Mouse (Mus musculus): ENCODE results near the gene Ttn. TPM values are rescaled to one million over a fixed set of nuclear protein-coding genes. Genes with fewer than 3 reads are reported as not detected.

Ttn gene
- polyA plus RNA-seq, 1 experiment, result 24.2 TPM

DNA sequence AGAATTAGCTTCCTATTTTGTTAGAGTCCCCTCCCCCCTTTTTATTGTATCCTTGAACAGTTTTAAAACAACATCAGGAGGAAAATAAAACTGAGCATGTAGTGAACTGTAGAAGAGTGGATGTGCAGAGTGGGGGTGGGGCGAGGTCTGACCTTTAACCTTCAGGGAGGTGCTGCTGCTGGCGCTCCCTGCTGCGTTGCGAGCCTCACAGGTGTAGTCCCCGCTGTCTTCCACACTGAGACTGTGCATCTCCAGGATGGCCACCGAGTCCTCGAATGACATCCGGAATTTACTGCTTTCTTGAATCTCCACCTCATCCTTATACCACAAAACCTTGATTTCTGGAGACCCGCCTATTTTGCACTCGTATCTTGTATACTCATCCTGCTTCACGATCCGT, 100.9 kb downstream of the Ttn start:
- no peak overlapping the region for H3K4me3 ChIP-seq
- no peak overlapping the region for H3ac ChIP-seq (ENCODE audit: control insufficient read depth, insufficient read length)
- TF ChIP-seq MYOG (IDR thresholded peaks at IDR 0.05; ENCODE audit: control insufficient read depth in 1 of 3, insufficient read depth in 1 of 3, insufficient read length in 2 of 3, low read depth in 2 of 3) (no peak), POLR2A (IDR thresholded peaks at IDR 0.05; ENCODE audit: insufficient read length, low read depth) (peak; percentile 40)
- peaks cover 59% of the 10 kb centered on the region for H3K36me3 ChIP-seq (ENCODE audit: control insufficient read depth, insufficient read depth)
- H3K27me3 ChIP-seq (ENCODE audit: control insufficient read depth, insufficient read depth, insufficient read length), result no peaks in the 10 kb centered on the region
- H3K4me2 ChIP-seq (ENCODE audit: low read depth), result no peak overlapping the region
- no peaks in the 10 kb centered on the region for H3K79me2 ChIP-seq (ENCODE audit: control insufficient read depth, insufficient read depth)

DNA sequence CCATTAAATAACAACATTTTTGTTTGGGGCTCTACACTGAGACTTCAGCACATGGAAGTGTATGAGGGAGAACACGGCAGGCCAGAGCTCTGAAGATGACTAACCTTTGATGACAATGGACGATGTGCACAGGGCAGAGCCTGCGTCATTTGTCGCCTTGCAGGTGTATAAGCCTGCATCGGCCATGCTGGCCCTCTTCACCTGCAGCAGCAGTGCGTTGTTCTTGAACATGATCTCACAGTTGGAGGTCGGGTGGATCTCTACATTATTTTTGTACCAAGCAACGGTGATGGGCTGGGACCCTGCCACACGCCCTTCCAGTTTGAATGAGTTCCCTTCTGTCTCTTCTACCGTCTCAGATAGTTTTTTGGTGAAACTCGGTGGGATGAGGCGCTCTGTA, 106.8 kb downstream of the Ttn start:
- Histone ChIP-seq H3K36me3 (ENCODE audit: control insufficient read depth, insufficient read depth) (peaks cover 70% of the 10 kb centered on the region), H3ac (ENCODE audit: control insufficient read depth, insufficient read length) (no peak overlapping the region), H3K79me2 (ENCODE audit: control insufficient read depth, insufficient read depth) (no peaks in the 10 kb centered on the region), H3K27me3 (ENCODE audit: control insufficient read depth, insufficient read depth, insufficient read length) (no peaks in the 10 kb centered on the region), H3K4me3 (no peak overlapping the region), H3K4me2 (ENCODE audit: low read depth) (no peak overlapping the region)
- TF ChIP-seq POLR2AphosphoS2 (IDR thresholded peaks at IDR 0.05; ENCODE audit: insufficient read length, low read depth) (peak; percentile 79), POLR2A (IDR thresholded peaks at IDR 0.05; ENCODE audit: insufficient read length, low read depth) (peak; percentile 23), MYOG (IDR thresholded peaks at IDR 0.05; ENCODE audit: control insufficient read depth in 1 of 3, insufficient read depth in 1 of 3, insufficient read length in 2 of 3, low read depth in 2 of 3) (no peak)

DNA sequence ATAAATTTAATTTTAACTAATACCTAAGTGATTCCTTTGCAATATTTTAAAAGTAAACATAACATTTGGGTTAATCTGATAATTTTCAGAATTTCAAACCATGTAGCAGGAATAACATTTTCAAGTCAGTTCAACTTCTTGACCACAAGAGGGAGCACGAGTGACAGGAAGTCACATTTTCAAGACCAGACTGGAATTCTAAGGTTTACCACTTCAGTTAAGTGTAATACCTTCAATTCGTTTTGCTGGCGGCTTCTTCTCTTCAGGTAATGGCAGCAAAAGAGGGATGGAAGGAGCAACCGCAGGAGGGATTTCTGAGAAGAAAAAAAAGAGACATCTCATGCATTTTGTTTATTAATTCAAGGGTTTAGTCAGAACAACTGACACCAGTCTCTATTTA, 115.4 kb downstream of the Ttn start:
- TF ChIP-seq MYOG (IDR thresholded peaks at IDR 0.05; ENCODE audit: control insufficient read depth in 1 of 3, insufficient read depth in 1 of 3, insufficient read length in 2 of 3, low read depth in 2 of 3), result no peak
- TF ChIP-seq CEBPB (IDR thresholded peaks at IDR 0.05; ENCODE audit: insufficient read depth, poor library complexity, severe bottlenecking), result no peak
- TF ChIP-seq REST (IDR thresholded peaks at IDR 0.05; ENCODE audit: insufficient read depth, insufficient read length), result no peak
- TF ChIP-seq POLR2AphosphoS2 (IDR thresholded peaks at IDR 0.05; ENCODE audit: insufficient read length, low read depth), result no peak
- no peak for TF ChIP-seq TCF3 (IDR thresholded peaks at IDR 0.05; ENCODE audit: insufficient read length, low read depth)
- TF ChIP-seq SRF (IDR thresholded peaks at IDR 0.05; ENCODE audit: control insufficient read depth, insufficient read length, low read depth), result no peak
- TF ChIP-seq MAX (IDR thresholded peaks at IDR 0.05; ENCODE audit: low read depth), result no peak
- no peak for TF ChIP-seq TCF12 (IDR thresholded peaks at IDR 0.05; ENCODE audit: insufficient read depth, poor library complexity, severe bottlenecking)
- no peak for TF ChIP-seq E2F4 (IDR thresholded peaks at IDR 0.05; ENCODE audit: insufficient read depth)
- no peak for TF ChIP-seq MYOD1 (IDR thresholded peaks at IDR 0.05; ENCODE audit: control insufficient read depth in 1 of 3, insufficient read length in 2 of 3, low read depth in 2 of 3)
- Histone ChIP-seq H3K27me3 (ENCODE audit: control insufficient read depth, insufficient read depth, insufficient read length) (no peaks in the 10 kb centered on the region), H3ac (ENCODE audit: control insufficient read depth, insufficient read length) (no peak overlapping the region), H3K4me3 (no peak overlapping the region), H3K79me2 (ENCODE audit: control insufficient read depth, insufficient read depth) (no peaks in the 10 kb centered on the region), H3K4me2 (ENCODE audit: low read depth) (no peak overlapping the region), H3K36me3 (ENCODE audit: control insufficient read depth, insufficient read depth) (peaks cover 59% of the 10 kb centered on the region)

GRCm38 (mm10) chr2:76865497-76865896, 116.8 kb downstream of the Ttn start:
- no peak overlapping the region for H3K4me3 ChIP-seq
- H3K36me3 ChIP-seq (ENCODE audit: control insufficient read depth, insufficient read depth), result peaks cover 65% of the 10 kb centered on the region
- no peak overlapping the region for H3ac ChIP-seq (ENCODE audit: control insufficient read depth, insufficient read length)
- TF ChIP-seq POLR2AphosphoS2 (IDR thresholded peaks at IDR 0.05; ENCODE audit: insufficient read length, low read depth) (peak; percentile 69), MYOG (IDR thresholded peaks at IDR 0.05; ENCODE audit: control insufficient read depth in 1 of 3, insufficient read depth in 1 of 3, insufficient read length in 2 of 3, low read depth in 2 of 3) (no peak)
- no peak overlapping the region for H3K4me2 ChIP-seq (ENCODE audit: low read depth)
- no peaks in the 10 kb centered on the region for H3K79me2 ChIP-seq (ENCODE audit: control insufficient read depth, insufficient read depth)
- H3K27me3 ChIP-seq (ENCODE audit: control insufficient read depth, insufficient read depth, insufficient read length), result no peaks in the 10 kb centered on the region

DNA sequence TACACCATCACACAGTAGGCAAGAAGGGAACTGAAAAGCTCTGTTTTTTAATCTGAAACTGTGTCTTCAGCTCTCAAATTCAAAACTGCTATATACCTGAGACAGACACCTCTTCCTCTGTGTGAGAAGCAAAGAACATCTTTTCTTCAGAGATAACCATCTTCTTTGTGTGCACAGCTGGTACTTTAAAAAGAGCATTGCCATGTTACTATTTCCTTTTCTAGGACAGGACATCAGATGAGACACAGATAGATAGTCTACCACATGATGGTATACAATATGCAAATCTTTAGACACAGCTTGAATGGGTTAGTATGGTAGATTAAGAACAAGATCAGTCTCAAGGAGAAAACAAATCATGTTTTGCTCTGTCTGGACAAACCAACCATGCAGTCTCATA, 121.0 kb downstream of the Ttn start:
- no peaks in the 10 kb centered on the region for H3K79me2 ChIP-seq (ENCODE audit: control insufficient read depth, insufficient read depth)
- peaks cover 77% of the 10 kb centered on the region for H3K36me3 ChIP-seq (ENCODE audit: control insufficient read depth, insufficient read depth)
- H3K4me2 ChIP-seq (ENCODE audit: low read depth), result no peak overlapping the region
- H3ac ChIP-seq (ENCODE audit: control insufficient read depth, insufficient read length), result no peak overlapping the region
- H3K4me3 ChIP-seq, result no peak overlapping the region
- H3K27me3 ChIP-seq (ENCODE audit: control insufficient read depth, insufficient read depth, insufficient read length), result no peaks in the 10 kb centered on the region
- TF ChIP-seq REST (IDR thresholded peaks at IDR 0.05; ENCODE audit: insufficient read depth, insufficient read length), result no peak
- TF ChIP-seq SRF (IDR thresholded peaks at IDR 0.05; ENCODE audit: control insufficient read depth, insufficient read length, low read depth), result no peak
- TF ChIP-seq USF1 (IDR thresholded peaks at IDR 0.05; ENCODE audit: low read depth), result no peak
- TF ChIP-seq MYOG (IDR thresholded peaks at IDR 0.05; ENCODE audit: control insufficient read depth in 1 of 3, insufficient read depth in 1 of 3, insufficient read length in 2 of 3, low read depth in 2 of 3), result no peak
- TF ChIP-seq E2F4 (IDR thresholded peaks at IDR 0.05; ENCODE audit: insufficient read depth), result no peak

DNA sequence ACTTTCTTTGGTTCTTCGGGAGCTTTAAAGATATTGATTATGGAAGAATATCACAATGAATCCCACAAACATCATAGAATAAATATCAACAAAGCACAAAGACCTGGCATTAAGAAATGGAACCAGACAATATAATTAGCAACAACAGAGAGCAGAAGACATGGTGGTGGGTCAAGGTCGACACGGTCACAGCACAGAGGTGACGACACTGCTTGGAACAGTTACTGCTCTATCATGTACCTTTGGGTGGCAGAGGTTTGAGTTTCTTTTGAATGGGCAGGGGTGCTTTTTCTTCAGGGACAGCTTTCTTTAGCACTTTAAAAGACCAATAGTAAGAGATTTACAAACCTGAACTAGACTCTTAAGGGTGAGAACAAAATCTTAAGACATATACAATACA, 132.3 kb downstream of the Ttn start:
- TF ChIP-seq MAX (IDR thresholded peaks at IDR 0.05; ENCODE audit: low read depth) (no peak), TCF12 (IDR thresholded peaks at IDR 0.05; ENCODE audit: insufficient read depth, poor library complexity, severe bottlenecking) (no peak), TCF3 (IDR thresholded peaks at IDR 0.05; ENCODE audit: insufficient read length, low read depth) (no peak), POLR2AphosphoS2 (IDR thresholded peaks at IDR 0.05; ENCODE audit: insufficient read length, low read depth) (peak; percentile 47), USF1 (IDR thresholded peaks at IDR 0.05; ENCODE audit: low read depth) (no peak)
- Histone ChIP-seq H3ac (ENCODE audit: control insufficient read depth, insufficient read length) (no peak overlapping the region), H3K4me3 (no peak overlapping the region), H3K79me2 (ENCODE audit: control insufficient read depth, insufficient read depth) (no peaks in the 10 kb centered on the region), H3K36me3 (ENCODE audit: control insufficient read depth, insufficient read depth) (peaks cover 87% of the 10 kb centered on the region), H3K4me2 (ENCODE audit: low read depth) (no peak overlapping the region), H3K27me3 (ENCODE audit: control insufficient read depth, insufficient read depth, insufficient read length) (no peaks in the 10 kb centered on the region)
